Mouse (Mus musculus) stomach, postnatal 0 days (tissue): ENCODE data around the gene Slamf9. TPM values are rescaled to one million over a fixed set of nuclear protein-coding genes. Genes with fewer than 3 reads are reported as not detected.

Experiments
- ATAC-seq: fragments of 200-750 bp; cut with Nextera tagmentation; 2 replicates; pipeline ENCODE4 v1.8.0; 2017; ENCODE audit not compliant: low FRiP score, low TSS enrichment
- DNase-seq: peaks from one replicate; pipeline ENCODE4 v3.0.0-alpha.2; 2016; ENCODE audit warnings: low spot score
- H3K27ac ChIP-seq: fragments of 300-500 bp; sonication (generic); replicated peaks from 2 replicates; pipeline ENCODE4 v1.5.1; 2014; ENCODE audit warnings: mild to moderate bottlenecking, control low read depth
- H3K27me3 ChIP-seq: fragments of 300-500 bp; sonication (generic); 2 replicates; pipeline ENCODE4 v1.6.1; 2014; ENCODE audit warnings: low read length; ENCODE audit not compliant: control insufficient read depth, insufficient read depth
- H3K36me3 ChIP-seq: fragments of 300-500 bp; sonication (generic); 2 replicates; pipeline ENCODE4 v1.6.1; 2014; ENCODE audit warnings: low read length, mixed read lengths; ENCODE audit not compliant: control insufficient read depth, insufficient read depth
- H3K4me1 ChIP-seq: fragments of 300-500 bp; sonication (generic); replicated peaks from 2 replicates; pipeline ENCODE4 v1.6.1; 2014; ENCODE audit warnings: antibody characterized with exemption; ENCODE audit not compliant: control insufficient read depth, insufficient read depth
- H3K4me2 ChIP-seq: fragments of 300-500 bp; sonication (generic); replicated peaks from 2 replicates; pipeline ENCODE4 v1.6.1; 2014; ENCODE audit warnings: low read depth, mild to moderate bottlenecking, control low read depth, moderate library complexity
- H3K4me3 ChIP-seq: fragments of 300-500 bp; sonication (generic); 2 replicates; pipeline ENCODE4 v1.5.1; 2014; ENCODE audit warnings: low read depth, low read length, control low read depth
- H3K9ac ChIP-seq: fragments of 300-500 bp; sonication (generic); 2 replicates; pipeline ENCODE4 v1.6.1; 2014; ENCODE audit warnings: mild to moderate bottlenecking, low read length, control low read depth, mixed read lengths
- H3K9me3 ChIP-seq: fragments of 300-500 bp; sonication (generic); 2 replicates; pipeline ENCODE4 v1.6.1; 2016; ENCODE audit warnings: low read length; ENCODE audit not compliant: control insufficient read depth
- CTCF ChIP-seq: IDR thresholded peaks from 2 replicates; pipeline ENCODE4 v1.5.1; 2016; ENCODE audit warnings: antibody characterized with exemption, low read depth, mild to moderate bottlenecking, moderate library complexity
- EP300 ChIP-seq: optimal IDR thresholded peaks from 2 replicates; pipeline ENCODE3; 2016; ENCODE audit warnings: antibody characterized with exemption
- WGBS: fragments of 180-500 bp; shearing (Covaris S2); extraction: QIAGEN DNeasy Blood & Tissue Kit; methylation state at CpG from one replicate; pipeline ENCODE4 v1.1.7; 2014; 5-methylcytosine and 5-hydroxymethylcytosine counted together
- polyA plus RNA-seq: library from polyadenylated mRNA; unstranded; fragments of >200 nt; fragmentation: Nextera tagmentation; extraction: Ambion mirVana; gene quantifications from 2 replicates; pipeline ENCODE4 v1.2.1, GENCODE M21; 2015

Gene Slamf9
- polyA plus RNA-seq, 1 experiment from 2014 or later: 1.8 TPM

GRCm38 (mm10) chr1:172482518-172483360 lies 7.6 kb downstream of the Slamf9 start:
- peak overlapping the region; percentile 51 for H3K9ac ChIP-seq
- H3K4me3 ChIP-seq: peak overlapping the region; percentile 58
- no peak for ATAC-seq
- WGBS: 13% methylated on average over 12 of the region's 12 CpGs
- no peaks in the 10 kb centered on the region for H3K9me3 ChIP-seq
- no peak for DNase-seq
- no peak for TF ChIP-seq EP300
- TF ChIP-seq CTCF: no peak
- peak overlapping the region; percentile 88; the same call in 1 of the 2 replicates for H3K27ac ChIP-seq
- H3K4me2 ChIP-seq: peak overlapping the region; percentile 85
- H3K4me1 ChIP-seq: peaks cover 7% of the 10 kb centered on the region; the same call in 1 of the 2 replicates
- H3K36me3 ChIP-seq: no peaks in the 10 kb centered on the region
- no peaks in the 10 kb centered on the region for H3K27me3 ChIP-seq

GRCm38 (mm10) chr1:172483361-172483660 lies 8.2 kb downstream of the Slamf9 start:
- ATAC-seq (no peak), DNase-seq (no peak)
- Histone ChIP-seq H3K9me3 (no peaks in the 10 kb centered on the region), H3K9ac (no peak overlapping the region), H3K27ac (no peak overlapping the region), H3K27me3 (no peaks in the 10 kb centered on the region), H3K4me2 (peak overlapping the region; percentile 85), H3K36me3 (no peaks in the 10 kb centered on the region), H3K4me1 (peaks cover 7% of the 10 kb centered on the region; the same call in 1 of the 2 replicates), H3K4me3 (no peak overlapping the region)
- TF ChIP-seq CTCF (no peak; the same call in 1 of the 2 replicates), EP300 (no peak)
- WGBS: 37% methylated on average over 4 of the region's 4 CpGs

- H3K27me3 ChIP-seq: no peaks in the 10 kb centered on the region
- no peak overlapping the region for H3K4me3 ChIP-seq
- no peak overlapping the region for H3K9ac ChIP-seq
- H3K36me3 ChIP-seq: no peaks in the 10 kb centered on the region
- peaks cover 7% of the 10 kb centered on the region; the same call in 1 of the 2 replicates for H3K4me1 ChIP-seq
- no peaks in the 10 kb centered on the region for H3K9me3 ChIP-seq
- peak overlapping the region; percentile 32 for H3K4me2 ChIP-seq
- no peak overlapping the region for H3K27ac ChIP-seq
- DNase-seq (no peak), ATAC-seq (no peak)
- TF ChIP-seq CTCF (no peak), EP300 (no peak)
- WGBS: 57% methylated on average over 11 of the region's 11 CpGs
These were observed 9.1 kb downstream of the Slamf9 start for GRCm38 (mm10) chr1:172484236-172484635.

DNA sequence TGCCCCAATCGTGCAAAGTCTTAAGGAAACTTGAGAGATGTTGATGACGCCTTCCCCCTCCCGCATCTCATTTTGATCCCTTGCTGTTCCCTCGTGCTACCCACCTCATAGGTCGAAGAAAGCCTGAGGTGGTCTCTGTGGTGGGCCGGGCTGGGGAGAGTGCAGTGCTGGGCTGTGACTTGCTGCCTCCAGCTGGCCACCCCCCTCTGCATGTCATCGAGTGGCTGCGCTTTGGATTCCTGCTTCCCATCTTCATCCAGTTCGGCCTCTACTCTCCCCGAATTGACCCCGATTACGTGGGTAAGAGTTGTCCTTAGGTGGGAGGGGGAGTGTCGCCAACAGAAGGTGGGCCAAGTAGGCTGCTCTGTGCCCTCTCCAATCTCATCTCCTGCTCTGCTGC lies 9.5 kb downstream of the Slamf9 start:
- Histone ChIP-seq H3K36me3 (no peaks in the 10 kb centered on the region), H3K9ac (no peak overlapping the region), H3K27ac (no peak overlapping the region), H3K9me3 (no peaks in the 10 kb centered on the region), H3K4me1 (peaks cover 7% of the 10 kb centered on the region; the same call in 1 of the 2 replicates), H3K4me2 (peak overlapping the region; percentile 32; the same call in 1 of the 2 replicates), H3K4me3 (no peak overlapping the region), H3K27me3 (no peaks in the 10 kb centered on the region)
- WGBS: 71% methylated on average over 13 of the region's 13 CpGs
- ATAC-seq (no peak), DNase-seq (no peak)
- TF ChIP-seq EP300: no peak
- TF ChIP-seq CTCF: no peak

GRCm38 (mm10) chr1:172485821-172486220 lies 10.7 kb downstream of the Slamf9 start:
- no peaks in the 10 kb centered on the region for H3K9me3 ChIP-seq
- peaks cover 7% of the 10 kb centered on the region; the same call in 1 of the 2 replicates for H3K4me1 ChIP-seq
- H3K36me3 ChIP-seq: no peaks in the 10 kb centered on the region
- no peaks in the 10 kb centered on the region for H3K27me3 ChIP-seq
- TF ChIP-seq CTCF: no peak
- TF ChIP-seq EP300: no peak
- 53% methylated on average over 6 of the region's 6 CpGs for WGBS
- no peak overlapping the region for H3K4me2 ChIP-seq
- ATAC-seq: no peak
- H3K9ac ChIP-seq: no peak overlapping the region
- H3K4me3 ChIP-seq: no peak overlapping the region
- no peak overlapping the region for H3K27ac ChIP-seq
- no peak for DNase-seq

- TF ChIP-seq CTCF (no peak), EP300 (no peak)
- Histone ChIP-seq H3K4me3 (no peak overlapping the region), H3K9me3 (no peaks in the 10 kb centered on the region), H3K4me2 (no peak overlapping the region), H3K27ac (no peak overlapping the region), H3K4me1 (peaks cover 7% of the 10 kb centered on the region; the same call in 1 of the 2 replicates), H3K27me3 (no peaks in the 10 kb centered on the region), H3K36me3 (no peaks in the 10 kb centered on the region), H3K9ac (no peak overlapping the region)
- DNase-seq (no peak), ATAC-seq (no peak)
- 68% methylated on average over 4 of the region's 4 CpGs for WGBS
These were observed 11.1 kb downstream of the Slamf9 start for GRCm38 (mm10) chr1:172486236-172486635.
